Mouse (Mus musculus): Measurements from ENCODE around the gene Gm10198. TPM values are rescaled to one million over a fixed set of nuclear protein-coding genes. Genes with fewer than 3 reads are reported as not detected.

Gm10198 gene
- polyA plus RNA-seq, 1 experiment from 2014 or later: not detected

- CTCF ChIA-PET: no interaction called here
- in situ Hi-C loops (cut with MboI; ENCODE audit: low pct_unique_long_range_greater_than_20kb): no loop called here
- POLR2A ChIA-PET: no interaction called here
- ATAC-seq: no peak
- TF ChIP-seq CTCF (IDR thresholded peaks at IDR 0.05): no peak
- peaks cover 2% of the 10 kb centered on the region for H3K27me3 ChIP-seq
- no peak for DNase-seq (ENCODE audit: low read depth, low spot score)
Observed at GRCm38 (mm10) chr13:111598111-111598510, 5.5 kb downstream of the Gm10198 start.

GRCm38 (mm10) chr13:111601383-111601782 is 8.8 kb downstream of the Gm10198 start:
- no peak for DNase-seq (ENCODE audit: low read depth, low spot score)
- ChIA-PET CTCF (no interaction called here), POLR2A (no interaction called here)
- ATAC-seq: no peak
- in situ Hi-C loops (cut with MboI; ENCODE audit: low pct_unique_long_range_greater_than_20kb): no loop called here
- peaks cover 2% of the 10 kb centered on the region for H3K27me3 ChIP-seq
- TF ChIP-seq CTCF (IDR thresholded peaks at IDR 0.05): no peak

GRCm38 (mm10) chr13:111604826-111605225 is 12.2 kb downstream of the Gm10198 start:
- H3K27me3 ChIP-seq: no peaks in the 10 kb centered on the region
- ChIA-PET POLR2A (no interaction called here), CTCF (no interaction called here)
- DNase-seq (ENCODE audit: low read depth, low spot score) (no peak), ATAC-seq (no peak)
- in situ Hi-C loops (cut with MboI; ENCODE audit: low pct_unique_long_range_greater_than_20kb): no loop called here
- no peak for TF ChIP-seq CTCF (IDR thresholded peaks at IDR 0.05)

GRCm38 (mm10) chr13:111616168-111617125 is 23.9 kb downstream of the Gm10198 start:
- no peak for ATAC-seq
- no peak for DNase-seq (ENCODE audit: low read depth, low spot score)
- peaks cover 21% of the 10 kb centered on the region for H3K27me3 ChIP-seq
- in situ Hi-C loops (cut with MboI; ENCODE audit: low pct_unique_long_range_greater_than_20kb): no loop called here
- CTCF ChIA-PET: no interaction called here
- no peak for TF ChIP-seq CTCF (IDR thresholded peaks at IDR 0.05)
- POLR2A ChIA-PET: no interaction called here

GRCm38 (mm10) chr13:111620433-111620832 is 27.8 kb downstream of the Gm10198 start:
- ATAC-seq (no peak), DNase-seq (ENCODE audit: low read depth, low spot score) (no peak)
- no peak for TF ChIP-seq CTCF (IDR thresholded peaks at IDR 0.05)
- POLR2A ChIA-PET: no interaction called here
- peaks cover 13% of the 10 kb centered on the region for H3K27me3 ChIP-seq
- in situ Hi-C loops (cut with MboI; ENCODE audit: low pct_unique_long_range_greater_than_20kb): no loop called here
- CTCF ChIA-PET: no interaction called here

- POLR2A ChIA-PET: no interaction called here
- ATAC-seq: no peak
- H3K27me3 ChIP-seq: peaks cover 14% of the 10 kb centered on the region
- in situ Hi-C loops (cut with MboI; ENCODE audit: low pct_unique_long_range_greater_than_20kb): no loop called here
- TF ChIP-seq CTCF (IDR thresholded peaks at IDR 0.05): no peak
- no peak for DNase-seq (ENCODE audit: low read depth, low spot score)
- CTCF ChIA-PET: no interaction called here
Observed at GRCm38 (mm10) chr13:111622425-111622824, 29.8 kb downstream of the Gm10198 start.

GRCm38 (mm10) chr13:111623112-111623511 is 30.5 kb downstream of the Gm10198 start:
- ChIA-PET POLR2A (no interaction called here), CTCF (no interaction called here)
- TF ChIP-seq CTCF (IDR thresholded peaks at IDR 0.05): no peak
- H3K27me3 ChIP-seq: peaks cover 12% of the 10 kb centered on the region
- no peak for DNase-seq (ENCODE audit: low read depth, low spot score)
- in situ Hi-C loops (cut with MboI; ENCODE audit: low pct_unique_long_range_greater_than_20kb): no loop called here
- no peak for ATAC-seq

GRCm38 (mm10) chr13:111624115-111624514 is 31.5 kb downstream of the Gm10198 start:
- POLR2A ChIA-PET: no interaction called here
- ATAC-seq: no peak

GRCm38 (mm10) chr13:111634163-111635160 is 41.9 kb downstream of the Gm10198 start:
- no peak for TF ChIP-seq CTCF (IDR thresholded peaks at IDR 0.05)
- ChIA-PET CTCF (interaction anchor here (0.6 to 1.5 kb wide), 2 partner anchors 21 to 148 kb away, joined by 3 read pairs; no protein-coding TSS in a partner anchor), POLR2A (no interaction called here)
- H3K27me3 ChIP-seq: no peaks in the 10 kb centered on the region
- DNase-seq (ENCODE audit: low read depth, low spot score) (no peak), ATAC-seq (no peak)
- in situ Hi-C loops (cut with MboI; ENCODE audit: low pct_unique_long_range_greater_than_20kb): no loop called here

More at GRCm38 (mm10) chr13:111624115-111624514, 31.5 kb downstream of the Gm10198 start:
- CTCF ChIA-PET: no interaction called here
- H3K27me3 ChIP-seq: peaks cover 7% of the 10 kb centered on the region
- no peak for TF ChIP-seq CTCF (IDR thresholded peaks at IDR 0.05)
- no peak for DNase-seq (ENCODE audit: low read depth, low spot score)
- in situ Hi-C loops (cut with MboI; ENCODE audit: low pct_unique_long_range_greater_than_20kb): no loop called here

- ChIA-PET CTCF (no interaction called here), POLR2A (interaction anchor here (0.6 kb wide), 1 partner anchor 25 kb away, joined by 3 read pairs; no protein-coding TSS in a partner anchor)
- no peak for TF ChIP-seq CTCF (IDR thresholded peaks at IDR 0.05)
- in situ Hi-C loops (cut with MboI; ENCODE audit: low pct_unique_long_range_greater_than_20kb): no loop called here
- ATAC-seq (no peak), DNase-seq (ENCODE audit: low read depth, low spot score) (no peak)
- peaks cover 25% of the 10 kb centered on the region for H3K27me3 ChIP-seq
Observed at GRCm38 (mm10) chr13:111640319-111640718, 47.7 kb downstream of the Gm10198 start.

Other genes with a start within 250 kb of the Gm10198 start
- 84.8 TPM for gene Gpbp1, start 102.7 kb upstream of the Gm10198 start, polyA plus RNA-seq (2021)
- 0.15 TPM for gene Gm49496, start 42.8 kb upstream of the Gm10198 start, polyA plus RNA-seq (2021)
- gene Mier3, start 88.2 kb downstream of the Gm10198 start, polyA plus RNA-seq (2021): 16.5 TPM
- 32.8 TPM for gene Map3k1, start 216.2 kb downstream of the Gm10198 start, polyA plus RNA-seq (2021)